Mouse (Mus musculus) stomach, postnatal 0 days (tissue): Measurements from ENCODE around the gene Cyp2c23. TPM values are rescaled to one million over a fixed set of nuclear protein-coding genes. Genes with fewer than 3 reads are reported as not detected.
A peak's percentile ranks its signal among the peaks of the same experiment; 100 is the strongest.

Source experiments
- ATAC-seq: fragments of 200-750 bp; cut with Nextera tagmentation; 2 replicates; pipeline ENCODE4 v1.8.0; 2017; ENCODE audit not compliant: low FRiP score, low TSS enrichment
- DNase-seq: peaks from one replicate; pipeline ENCODE4 v3.0.0-alpha.2; 2016; ENCODE audit warnings: low spot score
- H3K27ac ChIP-seq: fragments of 300-500 bp; sonication (generic); replicated peaks from 2 replicates; pipeline ENCODE4 v1.5.1; 2014; ENCODE audit warnings: mild to moderate bottlenecking, control low read depth
- H3K27me3 ChIP-seq: fragments of 300-500 bp; sonication (generic); 2 replicates; pipeline ENCODE4 v1.6.1; 2014; ENCODE audit warnings: low read length; ENCODE audit not compliant: control insufficient read depth, insufficient read depth
- H3K36me3 ChIP-seq: fragments of 300-500 bp; sonication (generic); 2 replicates; pipeline ENCODE4 v1.6.1; 2014; ENCODE audit warnings: low read length, mixed read lengths; ENCODE audit not compliant: control insufficient read depth, insufficient read depth
- H3K4me1 ChIP-seq: fragments of 300-500 bp; sonication (generic); replicated peaks from 2 replicates; pipeline ENCODE4 v1.6.1; 2014; ENCODE audit warnings: antibody characterized with exemption; ENCODE audit not compliant: control insufficient read depth, insufficient read depth
- H3K4me2 ChIP-seq: fragments of 300-500 bp; sonication (generic); replicated peaks from 2 replicates; pipeline ENCODE4 v1.6.1; 2014; ENCODE audit warnings: low read depth, mild to moderate bottlenecking, control low read depth, moderate library complexity
- H3K4me3 ChIP-seq: fragments of 300-500 bp; sonication (generic); 2 replicates; pipeline ENCODE4 v1.5.1; 2014; ENCODE audit warnings: low read depth, low read length, control low read depth
- H3K9ac ChIP-seq: fragments of 300-500 bp; sonication (generic); 2 replicates; pipeline ENCODE4 v1.6.1; 2014; ENCODE audit warnings: mild to moderate bottlenecking, low read length, control low read depth, mixed read lengths
- H3K9me3 ChIP-seq: fragments of 300-500 bp; sonication (generic); 2 replicates; pipeline ENCODE4 v1.6.1; 2016; ENCODE audit warnings: low read length; ENCODE audit not compliant: control insufficient read depth
- CTCF ChIP-seq: IDR thresholded peaks from 2 replicates; pipeline ENCODE4 v1.5.1; 2016; ENCODE audit warnings: antibody characterized with exemption, low read depth, mild to moderate bottlenecking, moderate library complexity
- EP300 ChIP-seq: optimal IDR thresholded peaks from 2 replicates; pipeline ENCODE3; 2016; ENCODE audit warnings: antibody characterized with exemption
- WGBS: fragments of 180-500 bp; shearing (Covaris S2); extraction: QIAGEN DNeasy Blood & Tissue Kit; methylation state at CpG from one replicate; pipeline ENCODE4 v1.1.7; 2014; 5-methylcytosine and 5-hydroxymethylcytosine counted together
- polyA plus RNA-seq: library from polyadenylated mRNA; unstranded; fragments of >200 nt; fragmentation: Nextera tagmentation; extraction: Ambion mirVana; gene quantifications from 2 replicates; pipeline ENCODE4 v1.2.1, GENCODE M21; 2015

Cyp2c23 gene
- polyA plus RNA-seq, 1 experiment from 2014 or later: 5.5 TPM

DNA sequence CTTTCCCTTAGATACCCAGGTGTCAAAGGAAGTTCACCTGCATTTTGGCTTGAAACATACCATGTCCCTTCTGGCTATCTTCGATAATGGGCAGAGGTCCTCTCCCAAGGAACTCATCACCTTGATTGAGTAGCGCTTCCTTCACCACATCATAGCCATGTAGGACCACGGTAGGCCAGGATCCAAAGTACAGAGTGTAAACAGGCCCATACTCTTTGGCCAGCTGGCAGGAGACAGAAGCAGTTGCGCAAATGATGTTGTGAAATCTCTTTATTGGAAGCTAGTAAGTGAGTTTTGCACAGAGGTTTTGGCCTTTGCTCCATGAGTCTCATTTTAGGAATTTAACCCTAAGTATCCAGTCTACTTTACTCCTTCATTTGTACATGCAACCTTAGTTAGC, 7.5 kb downstream of the Cyp2c23 start:
- Histone ChIP-seq H3K36me3 (no peaks in the 10 kb centered on the region), H3K9ac (no peak overlapping the region), H3K4me1 (no peaks in the 10 kb centered on the region), H3K27ac (no peak overlapping the region), H3K9me3 (no peaks in the 10 kb centered on the region), H3K4me3 (no peak overlapping the region), H3K27me3 (no peaks in the 10 kb centered on the region), H3K4me2 (no peak overlapping the region)
- DNase-seq: no peak
- TF ChIP-seq CTCF (no peak), EP300 (no peak)
- peak; percentile 64; the same call in 1 of the 2 replicates for ATAC-seq
- 57% methylated on average over 4 of the region's 4 CpGs for WGBS

- Histone ChIP-seq H3K9ac (no peak overlapping the region), H3K9me3 (no peaks in the 10 kb centered on the region), H3K4me2 (no peak overlapping the region), H3K4me1 (no peaks in the 10 kb centered on the region), H3K27ac (no peak overlapping the region), H3K36me3 (no peaks in the 10 kb centered on the region), H3K27me3 (no peaks in the 10 kb centered on the region), H3K4me3 (no peak overlapping the region)
- 52% methylated on average over 7 of the region's 7 CpGs for WGBS
- TF ChIP-seq EP300 (no peak), CTCF (no peak)
- DNase-seq (no peak), ATAC-seq (no peak)
Observed at GRCm38 (mm10) chr19:44019739-44020138, 9.3 kb downstream of the Cyp2c23 start.

DNA sequence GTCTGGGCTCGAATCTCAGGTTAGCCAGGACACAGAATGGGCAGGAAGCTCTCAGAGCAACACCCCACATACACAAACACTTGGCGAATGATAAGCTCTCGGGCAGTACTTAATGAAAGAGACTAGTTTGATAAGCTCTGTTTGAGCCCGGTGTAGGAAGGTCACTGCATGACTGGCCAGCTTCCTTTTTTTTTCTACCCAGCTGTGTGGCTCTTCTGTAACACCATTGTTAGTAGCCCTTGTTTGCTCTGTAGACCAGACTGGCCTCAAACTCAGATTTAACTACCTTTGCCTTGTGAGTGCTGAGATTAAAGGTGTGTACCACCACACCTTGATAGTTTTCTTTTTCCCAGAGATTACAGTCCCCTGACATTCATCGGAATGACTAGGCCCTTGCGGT, 15.1 kb downstream of the Cyp2c23 start:
- Histone ChIP-seq H3K4me3 (no peak overlapping the region), H3K4me2 (no peak overlapping the region), H3K9ac (no peak overlapping the region), H3K27me3 (no peaks in the 10 kb centered on the region), H3K4me1 (no peaks in the 10 kb centered on the region), H3K27ac (peak overlapping the region; percentile 74), H3K9me3 (no peaks in the 10 kb centered on the region), H3K36me3 (no peaks in the 10 kb centered on the region)
- DNase-seq: peak; percentile 63
- TF ChIP-seq CTCF (no peak), EP300 (no peak)
- peak; percentile 92 for ATAC-seq
- WGBS: 56% methylated on average over 6 of the region's 6 CpGs

DNA sequence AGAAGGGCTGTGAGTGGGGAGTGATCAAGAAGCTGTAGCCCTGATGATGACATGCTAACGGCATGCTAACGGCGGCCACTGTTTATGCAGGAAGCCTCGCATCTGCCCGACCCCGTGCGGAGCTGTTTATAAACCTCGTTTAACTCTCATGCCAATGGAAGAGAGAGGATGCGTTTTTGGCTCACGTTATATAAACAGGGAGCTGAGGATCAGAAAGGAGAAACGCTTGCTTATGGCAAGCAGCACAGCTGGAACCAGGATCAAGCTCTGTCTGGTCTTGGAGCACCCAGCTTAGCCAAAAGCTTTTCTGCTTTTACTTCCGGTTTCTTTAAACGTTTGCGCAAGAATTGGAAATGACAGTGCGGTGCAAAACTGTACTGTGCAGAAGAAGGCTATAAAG, 20.2 kb downstream of the Cyp2c23 start:
- TF ChIP-seq CTCF (0 out of 2 replicates have a peak, but pooled peaks have one; percentile 2), EP300 (no peak)
- no peak overlapping the region for H3K4me2 ChIP-seq
- H3K36me3 ChIP-seq: no peaks in the 10 kb centered on the region
- no peak overlapping the region for H3K27ac ChIP-seq
- H3K9ac ChIP-seq: no peak overlapping the region
- no peaks in the 10 kb centered on the region for H3K9me3 ChIP-seq
- no peak overlapping the region for H3K4me3 ChIP-seq
- ATAC-seq: peak; percentile 63; the same call in 1 of the 2 replicates
- H3K4me1 ChIP-seq: no peaks in the 10 kb centered on the region
- WGBS: 42% methylated on average over 15 of the region's 15 CpGs
- DNase-seq: no peak
- H3K27me3 ChIP-seq: no peaks in the 10 kb centered on the region

- no peaks in the 10 kb centered on the region for H3K36me3 ChIP-seq
- no peak for ATAC-seq
- no peak overlapping the region for H3K4me2 ChIP-seq
- no peaks in the 10 kb centered on the region for H3K9me3 ChIP-seq
- TF ChIP-seq EP300 (no peak), CTCF (no peak)
- H3K27ac ChIP-seq: no peak overlapping the region
- WGBS: 69% methylated on average over 12 of the region's 12 CpGs
- H3K9ac ChIP-seq: no peak overlapping the region
- no peak overlapping the region for H3K4me3 ChIP-seq
- no peak for DNase-seq
- H3K27me3 ChIP-seq: no peaks in the 10 kb centered on the region
- no peaks in the 10 kb centered on the region for H3K4me1 ChIP-seq
Observed at GRCm38 (mm10) chr19:44007186-44007585, 21.8 kb downstream of the Cyp2c23 start.

- Histone ChIP-seq H3K9ac (no peak overlapping the region), H3K27me3 (no peaks in the 10 kb centered on the region), H3K4me1 (no peaks in the 10 kb centered on the region), H3K36me3 (no peaks in the 10 kb centered on the region), H3K27ac (no peak overlapping the region), H3K4me3 (no peak overlapping the region), H3K9me3 (no peaks in the 10 kb centered on the region), H3K4me2 (no peak overlapping the region)
- no peak for ATAC-seq
- no peak for TF ChIP-seq EP300
- no peak for TF ChIP-seq CTCF
- WGBS: 59% methylated on average over 4 of the region's 4 CpGs
- no peak for DNase-seq
Observed at GRCm38 (mm10) chr19:44005025-44005424, 24.0 kb downstream of the Cyp2c23 start.
